Mouse (Mus musculus): ENCODE measurements around the gene Matn1. TPM values are rescaled to one million over a fixed set of nuclear protein-coding genes. Genes with fewer than 3 reads are reported as not detected.

Gene Matn1
- polyA plus RNA-seq, 1 experiment: 0.23 TPM

GRCm38 (mm10) chr4:130905882-130906281 lies 38.3 kb upstream of the Matn1 start:
- no peaks in the 10 kb centered on the region for H3K27me3 ChIP-seq (ENCODE audit: control insufficient read depth, insufficient read depth, low read length)
- H3K4me1 ChIP-seq (ENCODE audit: control insufficient read depth, insufficient read depth, low read length): peaks cover 19% of the 10 kb centered on the region
- WGBS: 82% methylated on average over 6 of the region's 6 CpGs
- DNase-seq: no peak
- H3K4me3 ChIP-seq (replicated peaks; ENCODE audit: insufficient read depth, low read depth, low read length): no peak overlapping the region
- H3K27ac ChIP-seq (ENCODE audit: insufficient read depth, low read length): no peak overlapping the region
- TF ChIP-seq CTCF (IDR thresholded peaks at IDR 0.05; ENCODE audit: borderline replicate concordance, insufficient read depth, low read depth, low read length) (no peak), POLR2A (IDR thresholded peaks at IDR 0.05; ENCODE audit: borderline replicate concordance, insufficient read depth, low read length) (no peak)

DNA sequence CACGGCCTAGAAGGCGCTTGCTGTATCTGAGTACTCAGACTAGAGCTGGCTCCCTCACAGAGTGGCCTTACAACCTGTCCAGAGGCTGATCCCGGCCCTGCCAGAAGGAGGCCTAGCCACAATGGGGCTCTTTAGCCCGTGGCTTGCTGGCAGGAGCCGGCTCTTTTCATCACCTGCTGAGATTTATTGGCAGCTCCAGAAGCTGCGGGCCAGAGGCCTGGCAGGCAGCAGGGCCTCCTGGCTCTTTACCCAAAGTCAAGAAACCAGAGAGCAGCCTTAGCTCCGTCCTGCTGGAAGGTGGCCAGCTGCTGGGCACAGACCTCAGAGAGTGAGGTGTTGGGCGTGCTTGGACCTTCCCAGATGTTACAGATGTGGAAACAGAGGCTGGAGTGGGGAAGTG lies 37.9 kb upstream of the Matn1 start:
- no peak for TF ChIP-seq CTCF (IDR thresholded peaks at IDR 0.05; ENCODE audit: borderline replicate concordance, insufficient read depth, low read depth, low read length)
- no peak for TF ChIP-seq POLR2A (IDR thresholded peaks at IDR 0.05; ENCODE audit: borderline replicate concordance, insufficient read depth, low read length)
- 22% methylated on average over 8 of the region's 8 CpGs for WGBS
- DNase-seq: peak; percentile 62 to 76
- Histone ChIP-seq H3K4me1 (ENCODE audit: control insufficient read depth, insufficient read depth, low read length) (peaks cover 15% of the 10 kb centered on the region), H3K27me3 (ENCODE audit: control insufficient read depth, insufficient read depth, low read length) (no peaks in the 10 kb centered on the region), H3K27ac (ENCODE audit: insufficient read depth, low read length) (no peak overlapping the region), H3K4me3 (replicated peaks; ENCODE audit: insufficient read depth, low read depth, low read length) (no peak overlapping the region)

DNA sequence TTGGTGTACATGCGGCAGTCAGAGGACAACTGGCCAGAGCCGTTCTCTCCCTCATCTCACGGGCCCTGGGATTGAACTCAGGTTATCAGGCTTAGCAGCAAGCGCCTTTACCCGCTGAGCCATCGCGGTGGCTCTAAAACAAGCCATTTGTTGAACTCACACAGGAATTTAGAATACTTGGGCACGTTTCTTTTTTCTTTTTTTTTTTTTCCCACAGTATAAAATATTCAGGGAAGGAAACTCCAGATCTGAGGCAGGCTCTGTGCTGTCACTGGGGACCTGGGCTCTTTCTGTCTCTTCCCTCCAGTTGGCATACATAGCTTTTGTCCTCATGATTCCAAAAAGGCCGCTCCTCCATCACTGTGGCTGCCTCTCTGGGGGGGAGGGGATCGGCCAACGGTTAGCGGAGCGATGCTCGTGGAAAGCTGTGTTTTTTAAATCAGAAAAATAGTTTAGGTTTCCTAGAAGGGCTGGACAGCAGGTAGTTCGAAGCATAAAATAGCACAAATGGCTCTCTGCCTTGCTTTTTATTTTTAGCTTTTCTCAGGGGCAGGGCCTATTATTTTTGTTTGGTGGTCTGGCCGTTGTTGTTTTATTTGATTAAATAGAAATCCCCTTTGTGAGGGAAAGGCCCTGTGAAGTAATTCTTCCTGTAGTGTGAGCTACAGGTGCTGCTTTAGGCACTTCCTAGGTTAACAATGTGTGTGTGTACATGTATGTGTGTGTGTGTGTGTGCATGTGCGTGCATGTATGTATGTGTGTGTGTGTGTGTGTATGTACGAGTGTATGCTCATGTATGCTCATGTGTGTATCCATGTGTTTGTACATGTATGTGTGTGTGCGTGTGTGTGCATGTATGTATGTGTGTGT lies 36.8 kb upstream of the Matn1 start:
- Histone ChIP-seq H3K27me3 (ENCODE audit: control insufficient read depth, insufficient read depth, low read length) (no peaks in the 10 kb centered on the region), H3K27ac (ENCODE audit: insufficient read depth, low read length) (no peak overlapping the region), H3K4me3 (replicated peaks; ENCODE audit: insufficient read depth, low read depth, low read length) (no peak overlapping the region), H3K4me1 (ENCODE audit: control insufficient read depth, insufficient read depth, low read length) (peaks cover 14% of the 10 kb centered on the region)
- DNase-seq: no peak
- 88% methylated on average over 19 of the region's 19 CpGs for WGBS
- TF ChIP-seq POLR2A (IDR thresholded peaks at IDR 0.05; ENCODE audit: borderline replicate concordance, insufficient read depth, low read length) (no peak), CTCF (IDR thresholded peaks at IDR 0.05; ENCODE audit: borderline replicate concordance, insufficient read depth, low read depth, low read length) (no peak)

DNA sequence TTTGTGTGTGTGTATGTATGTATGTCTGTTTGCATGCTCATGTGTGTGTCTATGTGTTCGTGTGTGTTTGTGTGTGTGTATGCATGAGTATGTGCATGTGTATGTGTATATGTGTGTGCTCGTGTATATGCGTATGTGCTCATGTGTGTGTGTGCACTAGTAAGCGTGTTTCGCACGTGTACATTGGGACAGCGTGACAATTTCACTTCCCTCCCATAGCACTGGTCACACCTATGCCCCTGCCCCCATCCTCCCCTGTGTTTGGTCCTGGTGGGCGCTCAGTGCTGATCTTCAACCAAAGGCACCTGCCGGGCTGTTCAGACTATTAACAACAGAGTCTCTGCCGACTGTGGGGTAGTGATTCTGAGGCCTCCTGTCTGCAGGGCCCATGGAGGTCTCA lies 36.1 kb upstream of the Matn1 start:
- Histone ChIP-seq H3K4me1 (ENCODE audit: control insufficient read depth, insufficient read depth, low read length) (peaks cover 14% of the 10 kb centered on the region), H3K4me3 (replicated peaks; ENCODE audit: insufficient read depth, low read depth, low read length) (no peak overlapping the region), H3K27ac (ENCODE audit: insufficient read depth, low read length) (no peak overlapping the region), H3K27me3 (ENCODE audit: control insufficient read depth, insufficient read depth, low read length) (no peaks in the 10 kb centered on the region)
- no peak for DNase-seq
- TF ChIP-seq POLR2A (IDR thresholded peaks at IDR 0.05; ENCODE audit: borderline replicate concordance, insufficient read depth, low read length): no peak
- TF ChIP-seq CTCF (IDR thresholded peaks at IDR 0.05; ENCODE audit: borderline replicate concordance, insufficient read depth, low read depth, low read length): no peak
- 95% methylated on average over 10 of the region's 10 CpGs for WGBS

DNA sequence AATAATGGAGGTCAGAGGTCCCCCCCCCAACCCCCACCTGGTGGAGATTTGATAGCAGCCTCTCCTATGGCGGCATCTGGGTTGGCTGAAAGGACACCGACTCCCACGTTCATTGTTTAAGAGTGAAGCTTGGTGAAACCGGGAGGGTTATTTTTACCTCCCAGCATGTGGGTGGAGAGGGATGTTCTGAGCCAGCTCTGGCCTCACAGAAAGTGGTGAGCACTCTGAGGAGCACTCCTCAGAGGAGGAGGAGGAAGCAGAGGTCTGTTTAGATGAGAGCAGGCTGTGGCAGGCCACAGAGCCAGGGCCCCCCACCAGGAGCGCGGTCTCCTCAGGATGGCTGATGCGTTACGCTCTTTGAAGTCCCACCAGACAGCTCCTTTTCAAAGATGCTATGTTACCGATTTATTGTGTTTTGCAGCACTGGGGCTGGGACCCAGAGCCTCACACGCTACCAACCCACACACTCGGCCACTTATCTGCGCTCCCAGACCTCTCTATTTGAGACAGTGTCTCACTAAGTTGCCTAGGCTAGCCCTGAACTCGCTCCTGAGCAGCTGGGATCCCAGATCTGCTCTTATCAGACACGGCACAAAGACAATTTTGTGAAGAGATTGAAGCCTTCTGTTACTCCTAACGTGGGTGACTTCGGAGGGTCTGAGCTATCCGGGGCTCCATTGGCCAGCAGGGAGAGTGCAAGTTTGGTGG lies 34.9 kb upstream of the Matn1 start:
- peak in 1 of 2 experiments; percentile 20 for DNase-seq
- Histone ChIP-seq H3K27me3 (ENCODE audit: control insufficient read depth, insufficient read depth, low read length) (no peaks in the 10 kb centered on the region), H3K4me1 (ENCODE audit: control insufficient read depth, insufficient read depth, low read length) (peaks cover 14% of the 10 kb centered on the region), H3K4me3 (replicated peaks; ENCODE audit: insufficient read depth, low read depth, low read length) (no peak overlapping the region), H3K27ac (ENCODE audit: insufficient read depth, low read length) (no peak overlapping the region)
- TF ChIP-seq POLR2A (IDR thresholded peaks at IDR 0.05; ENCODE audit: borderline replicate concordance, insufficient read depth, low read length) (no peak), CTCF (IDR thresholded peaks at IDR 0.05; ENCODE audit: borderline replicate concordance, insufficient read depth, low read depth, low read length) (no peak)
- 63% methylated on average over 17 of the region's 17 CpGs for WGBS

DNA sequence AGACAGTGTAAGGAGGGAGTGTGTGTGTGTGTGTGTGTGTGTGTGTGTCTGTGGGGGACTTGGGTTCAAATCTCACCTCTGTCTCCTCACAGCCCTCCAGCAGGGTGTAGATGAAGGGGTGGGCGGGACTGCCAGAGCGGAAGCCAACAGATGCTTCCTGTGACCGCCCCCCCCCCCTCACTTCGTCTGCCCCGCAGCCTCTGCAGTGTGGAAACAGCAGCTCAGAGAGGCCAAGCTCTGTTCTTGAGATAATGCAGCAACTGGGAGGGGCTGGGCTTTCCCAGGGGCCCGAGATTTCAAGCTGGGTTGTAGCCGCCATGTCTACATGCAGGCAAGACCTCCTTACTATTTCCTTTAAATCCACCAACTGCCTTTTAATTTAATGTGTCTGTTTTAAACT lies 33.5 kb upstream of the Matn1 start:
- TF ChIP-seq CTCF (IDR thresholded peaks at IDR 0.05; ENCODE audit: borderline replicate concordance, insufficient read depth, low read depth, low read length) (no peak), POLR2A (IDR thresholded peaks at IDR 0.05; ENCODE audit: borderline replicate concordance, insufficient read depth, low read length) (no peak)
- no peak for DNase-seq
- 52% methylated on average over 7 of the region's 7 CpGs for WGBS
- Histone ChIP-seq H3K27me3 (ENCODE audit: control insufficient read depth, insufficient read depth, low read length) (no peaks in the 10 kb centered on the region), H3K27ac (ENCODE audit: insufficient read depth, low read length) (no peak overlapping the region), H3K4me1 (ENCODE audit: control insufficient read depth, insufficient read depth, low read length) (peaks cover 14% of the 10 kb centered on the region), H3K4me3 (replicated peaks; ENCODE audit: insufficient read depth, low read depth, low read length) (no peak overlapping the region)

GRCm38 (mm10) chr4:130912626-130913025 lies 31.6 kb upstream of the Matn1 start:
- WGBS: 93% methylated on average over 3 of the region's 3 CpGs
- Histone ChIP-seq H3K27me3 (ENCODE audit: control insufficient read depth, insufficient read depth, low read length) (no peaks in the 10 kb centered on the region), H3K4me1 (ENCODE audit: control insufficient read depth, insufficient read depth, low read length) (peaks cover 7% of the 10 kb centered on the region; the same call in 1 of the 2 replicates), H3K27ac (ENCODE audit: insufficient read depth, low read length) (no peak overlapping the region), H3K4me3 (replicated peaks; ENCODE audit: insufficient read depth, low read depth, low read length) (no peak overlapping the region)
- TF ChIP-seq POLR2A (IDR thresholded peaks at IDR 0.05; ENCODE audit: borderline replicate concordance, insufficient read depth, low read length): no peak
- TF ChIP-seq CTCF (IDR thresholded peaks at IDR 0.05; ENCODE audit: borderline replicate concordance, insufficient read depth, low read depth, low read length): no peak
- no peak for DNase-seq
